Mouse (Mus musculus) lung, postnatal 36 days (tissue): ENCODE measurements around the gene Pik3r5.
A peak's percentile ranks its signal among the peaks of the same experiment; 100 is the strongest.

Source experiments
- DNase-seq: peaks from one replicate; pipeline ENCODE4 v3.0.0; 2022; ENCODE audit warnings: mixed read lengths

The Pik3r5 gene

DNA sequence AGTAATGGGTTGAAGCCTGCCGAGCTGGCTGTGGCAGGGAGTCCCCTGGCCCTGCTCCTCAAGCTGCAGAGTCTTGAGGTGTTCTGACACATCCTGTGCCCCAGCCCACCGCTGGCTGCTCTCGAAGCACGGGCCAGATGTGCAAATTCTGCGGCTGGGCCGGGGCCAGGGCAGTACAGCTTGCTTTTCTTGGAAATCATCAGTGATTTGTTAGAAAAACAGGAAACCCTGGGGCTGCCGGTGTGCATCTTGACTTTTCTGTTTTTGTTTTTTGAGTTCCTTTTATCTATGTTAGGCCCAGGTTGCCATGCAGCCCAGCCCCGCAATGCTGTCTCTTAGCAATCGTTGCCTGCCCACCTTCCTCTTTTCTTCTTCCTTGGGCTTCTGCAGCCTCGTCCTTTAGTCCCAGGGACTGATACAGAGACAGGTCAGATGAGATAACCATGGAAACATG is 19.4 kb downstream of the Pik3r5 start:
- peak; percentile 52 for DNase-seq

GRCm38 (mm10) chr11:68451747-68452405 is 20.0 kb downstream of the Pik3r5 start:
- DNase-seq = no peak

- no peak for DNase-seq
Measured at GRCm38 (mm10) chr11:68452740-68453139, 20.8 kb downstream of the Pik3r5 start.

DNA sequence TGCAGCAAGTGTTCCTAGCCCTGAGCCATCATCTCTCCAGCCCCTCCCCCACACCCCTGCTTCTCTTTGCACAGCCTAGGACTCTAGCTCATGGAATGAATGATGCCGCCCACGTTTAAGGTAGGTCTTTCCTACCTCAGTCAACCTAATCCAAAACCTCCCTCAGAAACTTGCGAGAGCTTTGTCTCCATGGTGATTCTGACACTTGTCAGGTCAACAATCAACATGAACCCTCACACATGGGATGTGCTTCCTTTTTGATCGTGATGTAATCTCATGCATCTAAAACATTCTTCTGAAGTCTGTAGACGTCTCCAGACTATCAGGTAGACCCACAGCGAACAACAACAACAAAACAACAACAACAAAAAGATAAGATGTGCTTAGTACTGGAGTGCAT is 21.4 kb downstream of the Pik3r5 start:
- no peak for DNase-seq

GRCm38 (mm10) chr11:68458086-68458485 is 26.2 kb downstream of the Pik3r5 start:
- peak; percentile 64 for DNase-seq

- DNase-seq = no peak
Measured at GRCm38 (mm10) chr11:68459021-68459420, 27.1 kb downstream of the Pik3r5 start.

GRCm38 (mm10) chr11:68459486-68459885 is 27.6 kb downstream of the Pik3r5 start:
- no peak for DNase-seq

GRCm38 (mm10) chr11:68462716-68463115 is 30.8 kb downstream of the Pik3r5 start:
- no peak for DNase-seq

DNA sequence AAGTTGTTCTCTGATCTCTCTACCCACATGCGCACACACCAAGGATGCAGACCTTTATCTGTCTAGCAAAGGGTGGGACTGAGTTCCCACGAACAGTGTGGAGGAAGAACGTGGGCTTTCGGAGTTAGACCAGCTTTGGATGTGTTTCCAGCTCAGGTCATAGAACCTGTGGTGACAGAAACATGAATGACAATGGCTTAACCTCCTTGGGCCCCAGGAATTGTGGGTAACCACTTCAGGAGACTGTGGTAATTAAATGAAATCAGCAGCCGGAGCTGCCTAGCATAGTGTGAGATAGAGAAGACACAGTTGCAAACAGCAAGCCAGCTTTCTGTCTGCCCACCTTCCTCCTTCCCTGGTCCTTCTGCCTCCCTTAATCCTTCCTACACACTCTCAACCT is 32.3 kb downstream of the Pik3r5 start:
- DNase-seq = no peak

GRCm38 (mm10) chr11:68465090-68465489 is 33.2 kb downstream of the Pik3r5 start:
- no peak for DNase-seq

- no peak for DNase-seq
Measured at GRCm38 (mm10) chr11:68467441-68467840, 35.5 kb downstream of the Pik3r5 start.

DNA sequence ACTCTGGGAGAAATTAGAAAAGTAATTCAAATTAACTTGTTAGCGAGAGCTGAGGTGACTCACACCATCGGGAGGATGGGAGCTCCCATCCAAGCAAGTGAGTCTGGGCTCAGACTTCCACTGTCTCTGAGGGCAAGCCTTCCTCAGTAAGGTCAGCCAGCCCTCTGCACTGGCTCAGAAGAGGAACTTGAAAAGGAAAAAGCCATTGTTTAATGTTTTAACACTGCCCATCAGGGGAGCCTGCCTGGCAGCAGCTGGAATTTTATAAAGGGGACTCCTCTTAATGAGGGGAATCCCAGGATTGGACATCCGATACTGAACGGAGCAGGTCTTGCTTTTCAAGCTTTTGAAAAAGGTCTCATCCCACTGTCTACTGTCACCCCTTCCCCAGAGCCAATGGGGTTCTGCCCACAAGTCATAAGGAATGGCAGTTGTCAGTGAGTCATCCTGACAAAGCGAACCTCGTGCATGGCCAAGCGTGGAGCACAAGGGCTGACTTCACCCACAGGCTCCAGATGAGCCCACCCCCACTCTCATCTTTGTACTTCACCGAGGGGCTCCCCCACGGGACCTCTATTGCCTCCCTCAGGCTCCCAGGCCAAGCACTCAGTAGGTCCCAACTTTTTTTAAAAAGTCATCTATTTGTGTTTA is 36.2 kb downstream of the Pik3r5 start:
- DNase-seq = no peak

DNA sequence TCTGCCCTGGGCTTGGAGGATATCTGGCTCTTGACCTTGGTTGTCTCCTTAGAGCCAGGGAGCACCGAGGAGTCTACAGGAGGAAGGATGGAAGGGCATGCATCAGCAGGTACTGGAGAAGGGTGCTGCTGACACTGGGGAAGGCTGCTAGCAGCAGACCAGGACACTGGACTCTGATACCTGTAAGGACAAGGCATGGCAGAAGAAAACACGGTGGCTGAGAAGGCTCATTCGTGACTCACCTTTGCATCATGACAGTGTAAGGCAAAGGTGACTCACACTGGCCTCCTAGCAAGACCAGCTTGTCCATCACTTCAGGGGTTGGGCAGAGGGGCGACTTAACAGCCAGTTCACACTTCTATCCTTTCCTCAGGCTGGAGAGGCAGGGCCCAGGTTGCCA is 37.0 kb downstream of the Pik3r5 start:
- no peak for DNase-seq

DNA sequence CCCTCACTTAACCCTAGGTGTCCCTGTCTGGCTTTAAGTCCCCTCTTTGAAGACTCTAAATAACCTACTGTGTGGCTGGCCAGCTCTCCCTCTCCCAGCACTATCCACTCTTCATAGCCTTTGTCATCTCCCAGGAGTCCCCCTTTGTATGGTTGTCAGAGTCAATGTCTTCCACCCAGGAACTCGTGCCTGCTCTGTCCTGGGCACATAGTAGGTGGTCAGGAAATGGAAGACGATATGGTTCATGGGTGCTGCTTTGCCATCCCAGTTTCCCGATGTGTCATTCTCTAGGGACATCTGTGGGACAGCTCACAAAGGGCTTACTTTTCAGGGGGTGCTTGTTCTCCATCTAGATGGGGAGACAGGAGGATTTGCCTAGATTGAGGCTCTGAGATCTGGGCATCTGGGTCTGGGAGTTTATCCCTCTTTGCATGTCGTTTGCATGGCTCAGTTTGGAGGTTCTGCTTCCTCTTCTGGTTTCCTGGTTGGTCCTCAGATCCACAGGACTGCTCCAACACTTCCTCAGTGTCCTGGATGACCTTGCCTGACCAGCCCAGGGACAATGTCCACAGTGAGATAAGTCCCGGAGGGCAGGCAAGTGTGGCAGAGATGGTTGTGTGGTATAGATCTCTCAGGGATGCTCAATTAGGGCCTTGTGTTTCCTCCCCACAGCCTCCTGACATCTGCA is 40.4 kb downstream of the Pik3r5 start:
- no peak for DNase-seq

DNA sequence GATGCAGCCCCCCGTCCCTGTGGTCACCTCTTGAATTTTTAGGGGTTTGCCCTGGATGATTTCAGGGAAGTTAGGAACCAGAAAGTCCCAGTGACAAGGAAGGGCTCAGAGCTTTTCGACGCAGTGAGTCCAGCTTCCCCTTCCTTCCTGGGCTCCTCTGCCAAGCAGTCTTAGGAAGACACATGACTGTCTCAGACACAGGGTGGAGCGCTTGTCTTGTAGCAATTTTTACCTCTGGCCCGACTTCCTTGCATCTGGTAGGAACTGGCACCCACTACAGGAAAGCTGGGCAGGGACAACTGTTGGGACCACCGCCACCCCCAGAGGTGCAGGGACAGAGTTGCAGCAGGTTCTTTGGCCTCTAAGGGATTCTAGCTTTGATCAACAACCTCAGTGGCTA is 42.7 kb downstream of the Pik3r5 start:
- DNase-seq = peak; percentile 55

DNA sequence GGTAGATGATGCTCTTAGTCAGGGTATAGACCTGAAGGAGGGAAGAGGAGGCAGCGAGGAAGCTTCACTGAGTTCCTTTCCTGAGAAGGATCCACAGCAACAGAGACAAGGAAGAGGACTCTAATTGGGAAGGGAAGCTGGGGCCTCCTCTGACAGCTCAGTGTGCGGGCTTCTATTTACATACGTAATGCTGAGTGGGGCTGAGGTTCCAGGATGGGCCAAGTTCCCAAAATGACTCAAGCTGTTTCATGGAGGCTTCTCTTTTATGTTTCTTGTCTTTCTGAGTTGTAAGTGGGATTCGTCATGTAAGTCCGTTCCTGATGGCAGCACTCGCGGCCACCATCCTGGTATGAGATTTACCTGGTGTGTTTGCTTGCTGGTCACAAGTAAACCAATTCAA is 43.8 kb downstream of the Pik3r5 start:
- DNase-seq = no peak

GRCm38 (mm10) chr11:68477661-68478060 is 45.7 kb downstream of the Pik3r5 start:
- no peak for DNase-seq

DNA sequence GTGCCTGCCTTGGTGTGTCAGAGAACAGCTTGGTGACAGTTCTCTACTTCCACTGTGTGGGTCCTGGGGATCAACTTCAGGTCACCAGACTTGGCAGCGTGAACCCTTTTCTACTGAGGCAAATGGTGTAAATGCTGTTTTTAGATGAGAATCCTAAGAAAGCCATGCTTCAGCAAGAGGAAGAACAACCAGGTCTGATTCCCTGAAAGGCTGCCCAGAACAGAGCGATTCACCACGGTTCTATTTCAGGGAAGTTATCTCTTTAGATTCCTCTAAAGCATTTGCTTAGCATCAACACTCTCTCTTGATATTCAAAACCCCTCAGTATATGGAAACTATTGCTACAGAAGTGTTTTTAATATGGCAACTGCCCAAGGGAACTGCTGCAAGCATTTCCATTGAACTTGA is 46.7 kb downstream of the Pik3r5 start:
- DNase-seq = no peak

DNA sequence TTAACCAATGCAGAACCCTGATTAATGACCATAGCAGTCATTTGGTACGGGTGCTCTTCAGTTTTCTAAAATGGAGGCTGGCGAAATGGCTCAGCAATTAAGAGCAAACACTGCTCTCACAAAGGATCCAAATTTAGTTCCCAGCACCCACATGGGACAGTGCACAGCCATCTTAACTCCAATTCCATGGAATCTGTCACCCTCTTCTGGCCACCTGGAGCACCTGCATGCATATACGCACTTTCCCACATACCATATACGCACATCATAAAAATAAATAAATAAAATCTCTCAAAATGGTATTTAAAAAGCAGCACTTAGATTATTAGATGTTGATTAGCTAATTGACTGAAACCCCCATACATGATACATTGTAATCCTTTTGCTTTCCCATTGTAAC is 48.7 kb downstream of the Pik3r5 start:
- no peak for DNase-seq

DNA sequence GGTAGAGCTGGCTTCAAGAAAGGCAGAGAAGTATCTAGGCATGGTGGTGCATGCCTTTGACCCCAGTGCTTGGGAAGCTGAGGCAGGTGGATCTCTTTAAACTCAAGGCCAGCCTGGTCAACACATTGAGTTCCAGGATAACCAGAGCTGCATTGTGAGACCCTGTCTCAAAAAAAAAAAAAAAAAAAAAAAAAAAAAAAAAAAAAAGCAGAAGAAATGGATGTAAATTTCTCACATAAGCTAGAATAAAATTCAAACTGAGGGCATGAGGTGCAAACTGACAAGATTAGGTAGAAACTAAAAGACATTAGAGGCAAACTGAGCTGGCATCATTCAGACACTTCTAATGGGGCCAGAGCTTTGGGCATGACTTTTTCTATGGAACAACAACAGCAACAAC is 50.1 kb downstream of the Pik3r5 start:
- no peak for DNase-seq

DNA sequence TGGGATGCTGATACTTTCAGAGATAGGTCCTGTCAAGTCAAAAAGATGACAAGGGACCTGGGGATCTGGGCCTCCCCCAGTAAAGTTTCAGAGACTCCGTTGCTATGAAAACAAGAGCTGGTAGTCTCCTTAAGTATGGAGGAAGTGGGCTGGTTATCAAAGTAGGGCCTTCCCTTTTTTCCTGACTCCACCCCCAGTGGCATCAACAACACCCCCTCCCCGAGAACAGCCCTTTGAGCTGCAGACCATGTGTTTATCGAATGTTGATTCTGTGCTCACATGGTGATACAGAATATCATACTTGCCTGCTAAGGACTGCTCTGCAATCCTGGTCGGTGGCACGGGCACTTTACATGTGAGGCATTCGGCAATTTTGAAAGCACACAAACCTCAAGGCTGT is 51.3 kb downstream of the Pik3r5 start:
- no peak for DNase-seq

DNA sequence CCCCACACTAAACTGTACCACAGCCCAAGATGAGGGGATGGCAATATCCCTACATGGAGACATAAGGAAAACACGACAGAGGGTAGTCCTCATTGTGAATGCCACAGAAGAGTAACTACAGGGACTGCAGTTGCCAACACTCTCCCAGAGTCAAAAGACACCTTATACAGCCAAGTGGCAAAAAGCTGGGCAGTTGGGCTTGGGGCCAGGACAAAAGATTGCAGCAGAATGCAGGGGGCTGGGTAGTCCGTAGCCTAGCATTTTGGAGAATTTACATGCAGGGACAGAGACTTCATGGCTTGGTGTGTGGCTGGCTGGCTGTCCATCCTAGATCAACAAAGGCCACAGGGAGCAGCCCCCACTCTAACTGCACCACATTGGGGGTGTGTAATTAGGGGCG is 52.5 kb downstream of the Pik3r5 start:
- no peak for DNase-seq

GRCm38 (mm10) chr11:68485206-68485942 is 53.5 kb downstream of the Pik3r5 start:
- DNase-seq = peak; percentile 67
